Mouse (Mus musculus): ENCODE data around the gene Has3. TPM values are rescaled to one million over a fixed set of nuclear protein-coding genes. Genes with fewer than 3 reads are reported as not detected.
"Not testable (repeated sequence)": the region's sequence is repeated elsewhere in the genome, so short reads cannot be mapped to it uniquely, and the experiment has no call there.

The Has3 gene
- polyA plus RNA-seq, 1 experiment = 0.52 TPM

DNA sequence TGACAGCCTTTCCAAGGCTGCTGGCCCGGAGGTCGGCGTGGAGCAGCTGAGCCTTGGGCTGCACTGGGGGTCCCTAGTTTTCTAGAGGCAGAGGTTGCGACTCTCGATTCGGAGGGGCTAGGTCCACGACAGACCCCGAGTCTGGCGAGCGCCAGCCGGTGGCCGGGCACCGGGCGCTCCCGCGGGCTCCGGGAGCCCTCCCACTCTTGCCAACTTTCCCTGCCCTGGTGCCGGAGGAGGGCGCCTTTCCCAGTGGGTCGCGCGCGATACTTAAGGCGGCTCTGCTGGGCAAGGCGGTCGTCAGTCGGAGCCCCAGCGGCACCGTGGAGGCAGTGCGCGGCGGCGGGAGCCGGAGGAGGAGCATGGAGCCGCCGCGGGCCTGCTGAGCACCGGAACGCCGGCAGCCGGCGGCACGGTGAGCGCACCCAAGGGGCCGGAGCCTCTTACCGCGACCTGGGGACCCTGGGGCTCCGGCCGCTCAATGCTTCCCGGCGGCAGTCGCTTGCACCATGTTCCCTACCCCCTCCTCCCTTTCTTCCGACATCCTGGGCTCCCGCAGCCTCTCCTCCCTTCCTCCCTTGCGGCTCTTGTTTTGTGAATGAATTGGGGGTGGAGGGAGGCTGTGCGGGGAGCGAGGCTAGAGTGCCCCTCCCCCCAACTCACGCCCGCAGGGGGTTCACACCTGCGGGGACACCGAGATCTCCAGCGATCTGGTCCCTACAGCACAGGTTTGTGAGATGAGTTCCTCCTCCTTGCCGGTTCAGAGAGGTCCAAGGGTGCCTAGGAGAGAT lies 690 bp downstream of the Has3 start:
- H3K4me1 ChIP-seq (ENCODE audit: control insufficient read depth, insufficient read depth, insufficient read length, low read length) = peaks cover 15% of the 10 kb centered on the region
- TF ChIP-seq POLR2A (IDR thresholded peaks at IDR 0.05; ENCODE audit: low read depth, low read length) = no peak
- TF ChIP-seq CTCF (IDR thresholded peaks at IDR 0.05; ENCODE audit: extremely low read depth, insufficient read length, insufficient replicate concordance, low read depth, low read length) = no peak
- 0 out of 2 replicates have a peak, but pooled peaks cover 2% of the 10 kb centered on the region for H3K36me3 ChIP-seq (ENCODE audit: control insufficient read depth, insufficient read depth, low read length)
- H3K4me3 ChIP-seq (ENCODE audit: low read depth, low read length) = peak overlapping the region; percentile 60
- no peak overlapping the region for H3K27ac ChIP-seq (ENCODE audit: insufficient read depth, low read depth, low read length)
- WGBS = 1% methylated on average over 63 of the region's 63 CpGs
- peaks cover 37% of the 10 kb centered on the region for H3K27me3 ChIP-seq (ENCODE audit: control insufficient read depth, insufficient read depth, low read length)

- H3K36me3 ChIP-seq (ENCODE audit: control insufficient read depth, insufficient read depth, low read length) = 0 out of 2 replicates have a peak, but pooled peaks cover 2% of the 10 kb centered on the region
- 2% methylated on average over 15 of the region's 15 CpGs for WGBS
These were observed 1.4 kb downstream of the Has3 start for GRCm38 (mm10) chr8:106871328-106871926.

DNA sequence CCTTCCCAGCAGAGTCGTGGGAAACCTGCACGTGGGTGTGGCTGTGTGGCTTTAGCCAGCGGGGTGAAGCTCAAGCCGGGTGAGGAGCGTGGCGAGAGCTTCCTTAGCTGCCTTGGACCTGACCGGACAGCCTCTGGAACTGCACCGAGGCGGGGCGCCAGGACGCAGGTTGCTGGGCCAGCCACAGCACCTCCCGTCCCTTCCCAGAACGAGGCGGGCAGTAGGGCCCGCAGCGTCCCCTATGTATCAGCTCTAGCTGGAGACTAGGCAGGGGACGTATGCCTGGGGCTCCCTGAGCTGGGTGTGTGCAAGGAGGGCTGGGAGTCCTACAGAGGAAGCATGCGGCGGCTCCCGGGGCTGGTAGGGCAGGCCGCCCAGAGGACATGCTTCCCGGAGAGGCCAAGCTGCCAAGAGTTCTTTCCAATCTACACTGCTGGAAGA lies 1.9 kb downstream of the Has3 start:
- Histone ChIP-seq H3K27me3 (ENCODE audit: control insufficient read depth, insufficient read depth, low read length) (peaks cover 37% of the 10 kb centered on the region), H3K4me3 (ENCODE audit: low read depth, low read length) (peak overlapping the region; percentile 60), H3K36me3 (ENCODE audit: control insufficient read depth, insufficient read depth, low read length) (0 out of 2 replicates have a peak, but pooled peaks cover 2% of the 10 kb centered on the region), H3K27ac (ENCODE audit: insufficient read depth, low read depth, low read length) (no peak overlapping the region), H3K4me1 (ENCODE audit: control insufficient read depth, insufficient read depth, insufficient read length, low read length) (peaks cover 15% of the 10 kb centered on the region)
- WGBS = 2% methylated on average over 22 of the region's 22 CpGs
- no peak for TF ChIP-seq POLR2A (IDR thresholded peaks at IDR 0.05; ENCODE audit: low read depth, low read length)
- no peak for TF ChIP-seq CTCF (IDR thresholded peaks at IDR 0.05; ENCODE audit: extremely low read depth, insufficient read length, insufficient replicate concordance, low read depth, low read length)

More at GRCm38 (mm10) chr8:106871328-106871926, 1.4 kb downstream of the Has3 start:
- peaks cover 37% of the 10 kb centered on the region for H3K27me3 ChIP-seq (ENCODE audit: control insufficient read depth, insufficient read depth, low read length)
- H3K27ac ChIP-seq (ENCODE audit: insufficient read depth, low read depth, low read length) = no peak overlapping the region; the same call in 1 of the 2 replicates
- TF ChIP-seq POLR2A (IDR thresholded peaks at IDR 0.05; ENCODE audit: low read depth, low read length) = no peak
- TF ChIP-seq CTCF (IDR thresholded peaks at IDR 0.05; ENCODE audit: extremely low read depth, insufficient read length, insufficient replicate concordance, low read depth, low read length) = no peak
- H3K4me1 ChIP-seq (ENCODE audit: control insufficient read depth, insufficient read depth, insufficient read length, low read length) = peaks cover 15% of the 10 kb centered on the region
- H3K4me3 ChIP-seq (ENCODE audit: low read depth, low read length) = peak overlapping the region; percentile 60

GRCm38 (mm10) chr8:106872454-106873034 lies 2.5 kb downstream of the Has3 start:
- no peak for TF ChIP-seq CTCF (IDR thresholded peaks at IDR 0.05; ENCODE audit: extremely low read depth, insufficient read length, insufficient replicate concordance, low read depth, low read length)
- no peak for TF ChIP-seq POLR2A (IDR thresholded peaks at IDR 0.05; ENCODE audit: low read depth, low read length)
- 0 out of 2 replicates have a peak, but pooled peaks cover 2% of the 10 kb centered on the region for H3K36me3 ChIP-seq (ENCODE audit: control insufficient read depth, insufficient read depth, low read length)
- H3K4me3 ChIP-seq (ENCODE audit: low read depth, low read length) = no peak overlapping the region
- H3K27me3 ChIP-seq (ENCODE audit: control insufficient read depth, insufficient read depth, low read length) = peaks cover 37% of the 10 kb centered on the region
- no peak overlapping the region for H3K27ac ChIP-seq (ENCODE audit: insufficient read depth, low read depth, low read length)
- 41% methylated on average over 8 of the region's 8 CpGs for WGBS
- H3K4me1 ChIP-seq (ENCODE audit: control insufficient read depth, insufficient read depth, insufficient read length, low read length) = peaks cover 15% of the 10 kb centered on the region

GRCm38 (mm10) chr8:106880121-106880707 lies 10.2 kb downstream of the Has3 start:
- no peaks in the 10 kb centered on the region for H3K27me3 ChIP-seq (ENCODE audit: control insufficient read depth, insufficient read depth, low read length)
- no peak for TF ChIP-seq CTCF (IDR thresholded peaks at IDR 0.05; ENCODE audit: extremely low read depth, insufficient read length, insufficient replicate concordance, low read depth, low read length)
- no peak overlapping the region for H3K27ac ChIP-seq (ENCODE audit: insufficient read depth, low read depth, low read length)
- peaks cover 16% of the 10 kb centered on the region for H3K36me3 ChIP-seq (ENCODE audit: control insufficient read depth, insufficient read depth, low read length)
- H3K4me1 ChIP-seq (ENCODE audit: control insufficient read depth, insufficient read depth, insufficient read length, low read length) = no peaks in the 10 kb centered on the region
- H3K4me3 ChIP-seq (ENCODE audit: low read depth, low read length) = no peak overlapping the region
- 50% methylated on average over 8 of the region's 8 CpGs for WGBS

DNA sequence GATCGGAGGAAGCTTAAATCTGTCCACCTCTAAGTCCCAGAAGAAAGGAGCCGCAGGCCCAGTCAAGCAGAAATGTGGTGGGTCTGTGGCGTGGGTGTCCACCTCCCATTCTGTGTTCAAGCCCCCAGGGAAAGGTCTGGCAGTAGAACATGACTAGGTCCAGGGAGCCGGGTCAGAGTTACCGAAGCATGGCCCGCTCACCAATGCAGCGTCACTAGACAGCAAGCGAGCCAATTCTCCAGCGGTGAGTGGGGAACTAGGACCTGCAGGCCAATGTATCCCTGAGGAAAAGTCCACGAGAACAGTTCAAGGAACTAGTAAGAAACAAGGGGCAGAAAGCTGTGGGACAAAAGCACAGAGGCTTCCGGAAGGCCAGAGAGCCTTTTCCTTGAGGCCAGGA lies 14.1 kb downstream of the Has3 start:
- H3K27me3 ChIP-seq (ENCODE audit: control insufficient read depth, insufficient read depth, low read length); H3K4me3 ChIP-seq (ENCODE audit: low read depth, low read length); H3K4me1 ChIP-seq (ENCODE audit: control insufficient read depth, insufficient read depth, insufficient read length, low read length); H3K27ac ChIP-seq (ENCODE audit: insufficient read depth, low read depth, low read length): not testable (repeated sequence)
- H3K36me3 ChIP-seq (ENCODE audit: control insufficient read depth, insufficient read depth, low read length) = peaks cover 25% of the 10 kb centered on the region
- WGBS = 96% methylated on average over 11 of the region's 11 CpGs

- not testable (repeated sequence) for H3K27ac ChIP-seq (ENCODE audit: insufficient read depth, low read depth, low read length); H3K4me3 ChIP-seq (ENCODE audit: low read depth, low read length); H3K4me1 ChIP-seq (ENCODE audit: control insufficient read depth, insufficient read depth, insufficient read length, low read length); H3K27me3 ChIP-seq (ENCODE audit: control insufficient read depth, insufficient read depth, low read length)
- peaks cover 25% of the 10 kb centered on the region for H3K36me3 ChIP-seq (ENCODE audit: control insufficient read depth, insufficient read depth, low read length)
- 92% methylated on average over 4 of the region's 4 CpGs for WGBS
These were observed 14.9 kb downstream of the Has3 start for GRCm38 (mm10) chr8:106884826-106885400.

All from small intestine, adult 2 months (tissue).